Mouse (Mus musculus): ENCODE measurements around the gene Kcnn1. TPM values are rescaled to one million over a fixed set of nuclear protein-coding genes. Genes with fewer than 3 reads are reported as not detected.

The Kcnn1 gene
- total RNA-seq, 2 experiments from 2014 or later: 0.33 TPM; not detected in 1

- ATAC-seq (ENCODE audit: poor library complexity, severe bottlenecking): no peak
These were observed 42.7 kb downstream of the Kcnn1 start for GRCm38 (mm10) chr8:70820101-70820935.

GRCm38 (mm10) chr8:70816679-70817078 lies 46.4 kb downstream of the Kcnn1 start:
- ATAC-seq (ENCODE audit: poor library complexity, severe bottlenecking): peak; percentile 11; the same call in 1 of the 2 replicates

- no peak for ATAC-seq (ENCODE audit: poor library complexity, severe bottlenecking)
These were observed 50.2 kb downstream of the Kcnn1 start for GRCm38 (mm10) chr8:70812885-70813284.

- no peak for ATAC-seq (ENCODE audit: poor library complexity, severe bottlenecking)
These were observed 51.0 kb downstream of the Kcnn1 start for GRCm38 (mm10) chr8:70812055-70812454.

- peak; percentile 17; the same call in 1 of the 2 replicates for ATAC-seq (ENCODE audit: poor library complexity, severe bottlenecking)
These were observed 51.9 kb downstream of the Kcnn1 start for GRCm38 (mm10) chr8:70810962-70811680.

- ATAC-seq (ENCODE audit: poor library complexity, severe bottlenecking): no peak
These were observed 53.9 kb downstream of the Kcnn1 start for GRCm38 (mm10) chr8:70808955-70809701.

GRCm38 (mm10) chr8:70808239-70808638 lies 54.8 kb downstream of the Kcnn1 start, which contains the start of gene Il12rb1:
Gene Il12rb1 (plus strand): TSS chr8:70808449.
- ATAC-seq (ENCODE audit: poor library complexity, severe bottlenecking): no peak

GRCm38 (mm10) chr8:70807304-70807703 lies 55.8 kb downstream of the Kcnn1 start:
- ATAC-seq (ENCODE audit: poor library complexity, severe bottlenecking): no peak

- peak; percentile 65 for ATAC-seq (ENCODE audit: poor library complexity, severe bottlenecking)
These were observed 56.5 kb downstream of the Kcnn1 start for GRCm38 (mm10) chr8:70806541-70806940.

GRCm38 (mm10) chr8:70804481-70805206 lies 58.4 kb downstream of the Kcnn1 start, which contains the start of gene Mast3:
Gene Mast3 (minus strand): TSS chr8:70805054.
- peak; percentile 78 for ATAC-seq (ENCODE audit: poor library complexity, severe bottlenecking)

- peak; percentile 58 for ATAC-seq (ENCODE audit: poor library complexity, severe bottlenecking)
These were observed 59.1 kb downstream of the Kcnn1 start for GRCm38 (mm10) chr8:70803761-70804480.

- ATAC-seq (ENCODE audit: poor library complexity, severe bottlenecking): no peak
These were observed 60.1 kb downstream of the Kcnn1 start for GRCm38 (mm10) chr8:70802786-70803510.

GRCm38 (mm10) chr8:70801830-70802229 lies 61.2 kb downstream of the Kcnn1 start:
- no peak for ATAC-seq (ENCODE audit: poor library complexity, severe bottlenecking)

GRCm38 (mm10) chr8:70801156-70801555 lies 61.9 kb downstream of the Kcnn1 start:
- no peak for ATAC-seq (ENCODE audit: poor library complexity, severe bottlenecking)

GRCm38 (mm10) chr8:70800648-70801047 lies 62.4 kb downstream of the Kcnn1 start:
- no peak for ATAC-seq (ENCODE audit: poor library complexity, severe bottlenecking)

GRCm38 (mm10) chr8:70798281-70798680 lies 64.8 kb downstream of the Kcnn1 start:
- ATAC-seq (ENCODE audit: poor library complexity, severe bottlenecking): no peak

GRCm38 (mm10) chr8:70797081-70798070 lies 65.7 kb downstream of the Kcnn1 start:
- ATAC-seq (ENCODE audit: poor library complexity, severe bottlenecking): peak; percentile 53
